Mouse (Mus musculus) heart, adult 9 months (tissue): ENCODE results near the gene Krt7.

Experiments used
- DNase-seq, 2 experiments: peaks; one replicate each; pipeline ENCODE4 v3.0.0; 2022; ENCODE audit warnings: low spot score in 2 of 2

Gene Krt7

GRCm38 (mm10) chr15:101410775-101411174 lies at the start of gene Krt7:
TSS of gene Krt7 (plus strand) at chr15:101411043.
- no peak for DNase-seq

- DNase-seq, result no peak
These were observed 48.3 kb upstream of the Krt7 start for GRCm38 (mm10) chr15:101362393-101363010.

GRCm38 (mm10) chr15:101363933-101364332 lies 46.9 kb upstream of the Krt7 start:
- no peak for DNase-seq

GRCm38 (mm10) chr15:101364425-101364824 lies 46.4 kb upstream of the Krt7 start:
- DNase-seq, result no peak

- DNase-seq, result no peak
These were observed 45.8 kb upstream of the Krt7 start for GRCm38 (mm10) chr15:101364891-101365671.

- DNase-seq, result no peak
These were observed 45.1 kb upstream of the Krt7 start for GRCm38 (mm10) chr15:101365721-101366120.

GRCm38 (mm10) chr15:101366482-101366881 lies 44.4 kb upstream of the Krt7 start:
- no peak for DNase-seq

GRCm38 (mm10) chr15:101366926-101367325 lies 43.9 kb upstream of the Krt7 start:
- DNase-seq, result no peak

GRCm38 (mm10) chr15:101367497-101367896 lies 43.3 kb upstream of the Krt7 start:
- no peak for DNase-seq

- no peak for DNase-seq
These were observed 42.8 kb upstream of the Krt7 start for GRCm38 (mm10) chr15:101368015-101368414.

GRCm38 (mm10) chr15:101368502-101369381 lies 42.1 kb upstream of the Krt7 start:
- DNase-seq, result no peak

GRCm38 (mm10) chr15:101369382-101370100 lies 41.3 kb upstream of the Krt7 start:
- no peak for DNase-seq

- DNase-seq, result peak; percentile 89 to 93
These were observed 40.5 kb upstream of the Krt7 start, which contains the start of gene Krt80 for GRCm38 (mm10) chr15:101370101-101370911. TSS of gene Krt80 (minus strand) at chr15:101370162.

GRCm38 (mm10) chr15:101371141-101371985 lies 39.5 kb upstream of the Krt7 start:
- no peak for DNase-seq

- DNase-seq, result no peak
These were observed 38.5 kb upstream of the Krt7 start for GRCm38 (mm10) chr15:101372131-101372977.

GRCm38 (mm10) chr15:101373286-101373898 lies 37.5 kb upstream of the Krt7 start:
- DNase-seq, result no peak

GRCm38 (mm10) chr15:101374879-101375278 lies 36.0 kb upstream of the Krt7 start:
- peak; percentile 83 to 87 for DNase-seq
